Mouse (Mus musculus): Measurements from ENCODE around the gene Apol6. TPM values are rescaled to one million over a fixed set of nuclear protein-coding genes. Genes with fewer than 3 reads are reported as not detected.

Apol6 gene
- total and polyA plus RNA-seq, 3 experiments: not detected

GRCm38 (mm10) chr15:77086488-77086887 lies 42.0 kb downstream of the Apol6 start:
- no peak for DNase-seq (ENCODE audit: extremely low read depth)
- H3K4me3 ChIP-seq (replicated peaks in 1 of 3; ENCODE audit: low read depth in 2 of 3, low read length in 2 of 3, poor library complexity in 1 of 3): no peak overlapping the region
- peaks cover 0 to 4% of the 10 kb centered on the region in 2 experiments; a peak in 2 of 4 replicates for H3K4me1 ChIP-seq (ENCODE audit: control insufficient read depth in 1 of 2, insufficient read depth in 2 of 2)
- dilution Hi-C loops (cut with MboI; ENCODE audit: extremely low pct_ligation_motif_present, extremely low pct_unique_long_range_greater_than_20kb, low sequenced_read_pairs): no loop called here
- H3K9me3 ChIP-seq (replicated peaks; ENCODE audit: low read length): no peaks in the 10 kb centered on the region
- H3K36me3 ChIP-seq (replicated peaks in 1 of 2; ENCODE audit: control insufficient read depth in 1 of 2, insufficient read depth in 1 of 2, low read length in 1 of 2): no peaks in the 10 kb centered on the region
- H3K79me2 ChIP-seq (replicated peaks; ENCODE audit: control insufficient read depth, extremely low read depth, insufficient read depth, poor library complexity, severe bottlenecking): no peaks in the 10 kb centered on the region
- H3K9ac ChIP-seq (ENCODE audit: insufficient read depth, low read depth): no peak overlapping the region
- in situ Hi-C loops (cut with MboI; ENCODE audit: low pct_ligation_motif_present, low pct_unique_long_range_greater_than_20kb, low sequenced_read_pairs): no loop called here
- H3K27ac ChIP-seq (ENCODE audit: insufficient read depth, low read depth): no peak overlapping the region
- no peak for TF ChIP-seq ZMIZ1 (IDR thresholded peaks at IDR 0.05; ENCODE audit: low read depth, low read length)
- TF ChIP-seq CHD2 (IDR thresholded peaks at IDR 0.05; ENCODE audit: low read length): no peak
- no peak for TF ChIP-seq JUN (IDR thresholded peaks at IDR 0.05; ENCODE audit: insufficient read depth, low read depth, low read length)
- TF ChIP-seq SIN3A (IDR thresholded peaks at IDR 0.05; ENCODE audit: low read length): no peak
- no peak for TF ChIP-seq JUND (conservative IDR thresholded peaks at IDR 0.05; ENCODE audit: low read depth, low read length)
- no peak for TF ChIP-seq USF1 (IDR thresholded peaks at IDR 0.05; ENCODE audit: low read depth, low read length)
- no peak for TF ChIP-seq SMC3 (IDR thresholded peaks at IDR 0.05; ENCODE audit: low read depth, low read length)
- TF ChIP-seq CTCF (conservative IDR thresholded peaks at IDR 0.05 in 1 of 2, IDR thresholded peaks at IDR 0.05 in 1 of 2; ENCODE audit: low read depth in 2 of 2, low read length in 2 of 2): no peak
- no peak for TF ChIP-seq RAD21 (IDR thresholded peaks at IDR 0.05; ENCODE audit: low read depth, low read length)
- TF ChIP-seq ZC3H11A (IDR thresholded peaks at IDR 0.05; ENCODE audit: low read depth, low read length): no peak
- TF ChIP-seq NELFE (IDR thresholded peaks at IDR 0.05; ENCODE audit: low read depth, low read length): no peak
- no peak for TF ChIP-seq HCFC1 (IDR thresholded peaks at IDR 0.05; ENCODE audit: low read depth, low read length)
- TF ChIP-seq MAX (IDR thresholded peaks at IDR 0.05; ENCODE audit: low read length): no peak
- no peak for TF ChIP-seq BHLHE40 (IDR thresholded peaks at IDR 0.05; ENCODE audit: low read depth, low read length)
- no peak for TF ChIP-seq ZKSCAN1 (IDR thresholded peaks at IDR 0.05; ENCODE audit: borderline replicate concordance, low read depth, low read length)
- no peak for TF ChIP-seq MEF2A (IDR thresholded peaks at IDR 0.05; ENCODE audit: borderline replicate concordance, low read depth, low read length)
- TF ChIP-seq USF2 (conservative IDR thresholded peaks at IDR 0.05; ENCODE audit: low read depth, low read length): no peak
- H3K27me3 ChIP-seq (replicated peaks): peaks cover 97% of the 10 kb centered on the region
- H3K4me2 ChIP-seq (ENCODE audit: insufficient read depth, low read depth, poor library complexity, severe bottlenecking): no peak overlapping the region

DNA sequence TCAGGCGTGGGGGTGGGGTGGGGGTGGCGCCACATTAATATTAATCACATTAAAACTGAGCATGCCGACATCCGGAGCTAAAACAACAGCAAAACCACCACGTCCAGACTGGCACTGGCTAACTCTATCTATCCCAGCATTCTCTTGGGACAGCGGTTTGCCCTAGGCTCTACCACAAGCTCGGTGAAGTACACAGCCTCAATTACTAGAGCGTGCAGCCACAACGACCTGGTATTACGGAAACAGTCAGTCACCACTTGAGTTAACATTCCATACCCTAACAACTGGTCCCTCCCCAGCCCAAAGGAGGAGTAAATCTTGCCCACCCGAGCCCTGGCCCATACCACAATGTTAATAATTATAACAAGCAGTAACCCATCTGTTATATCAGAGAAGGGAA lies 44.7 kb downstream of the Apol6 start:
- dilution Hi-C loops (cut with MboI; ENCODE audit: extremely low pct_ligation_motif_present, extremely low pct_unique_long_range_greater_than_20kb, low sequenced_read_pairs): no loop called here
- no peak overlapping the region for H3K27ac ChIP-seq (ENCODE audit: insufficient read depth, low read depth)
- no peak overlapping the region for H3K4me2 ChIP-seq (ENCODE audit: insufficient read depth, low read depth, poor library complexity, severe bottlenecking)
- H3K27me3 ChIP-seq (replicated peaks): peaks cover 98% of the 10 kb centered on the region
- no peaks in the 10 kb centered on the region for H3K9me3 ChIP-seq (replicated peaks; ENCODE audit: low read length)
- no peaks in the 10 kb centered on the region for H3K79me2 ChIP-seq (replicated peaks; ENCODE audit: control insufficient read depth, extremely low read depth, insufficient read depth, poor library complexity, severe bottlenecking)
- TF ChIP-seq RAD21 (IDR thresholded peaks at IDR 0.05; ENCODE audit: low read depth, low read length) (no peak), EP300 (IDR thresholded peaks at IDR 0.05; ENCODE audit: low read length) (peak; percentile 39), MYC (IDR thresholded peaks at IDR 0.05; ENCODE audit: low read depth, low read length) (no peak), CHD2 (IDR thresholded peaks at IDR 0.05; ENCODE audit: low read length) (no peak), KAT2A (IDR thresholded peaks at IDR 0.05; ENCODE audit: insufficient replicate concordance, low read length) (no peak), BHLHE40 (IDR thresholded peaks at IDR 0.05; ENCODE audit: low read depth, low read length) (peak; percentile 67), JUN (IDR thresholded peaks at IDR 0.05; ENCODE audit: insufficient read depth, low read depth, low read length) (peak; percentile 17; the same call in 1 of the 2 replicates), JUND (conservative IDR thresholded peaks at IDR 0.05; ENCODE audit: low read depth, low read length) (peak; percentile 46; the same call in 1 of the 2 replicates), CHD1 (IDR thresholded peaks at IDR 0.05; ENCODE audit: low read depth, low read length) (no peak), USF2 (conservative IDR thresholded peaks at IDR 0.05; ENCODE audit: low read depth, low read length) (no peak), ZKSCAN1 (IDR thresholded peaks at IDR 0.05; ENCODE audit: borderline replicate concordance, low read depth, low read length) (no peak), ETS1 (conservative IDR thresholded peaks at IDR 0.05; ENCODE audit: low read depth, low read length) (peak; percentile 28; the same call in 1 of the 2 replicates), NRF1 (IDR thresholded peaks at IDR 0.05; ENCODE audit: low read depth, low read length) (no peak), MXI1 (IDR thresholded peaks at IDR 0.05; ENCODE audit: low read depth, low read length) (no peak), MAFK (IDR thresholded peaks at IDR 0.05; ENCODE audit: insufficient replicate concordance, low read length) (peak; percentile 90), SIN3A (IDR thresholded peaks at IDR 0.05; ENCODE audit: low read length) (peak; percentile 42; the same call in 1 of the 2 replicates), POLR2AphosphoS2 (IDR thresholded peaks at IDR 0.05; ENCODE audit: low read depth, low read length) (no peak)
- H3K9ac ChIP-seq (ENCODE audit: insufficient read depth, low read depth): no peak overlapping the region
- H3K4me1 ChIP-seq (ENCODE audit: control insufficient read depth in 1 of 2, insufficient read depth in 2 of 2): peaks cover 0 to 4% of the 10 kb centered on the region in 2 experiments; a peak in 2 of 4 replicates
- no peaks in the 10 kb centered on the region for H3K36me3 ChIP-seq (replicated peaks in 1 of 2; ENCODE audit: control insufficient read depth in 1 of 2, insufficient read depth in 1 of 2, low read length in 1 of 2)
- in situ Hi-C loops (cut with MboI; ENCODE audit: low pct_ligation_motif_present, low pct_unique_long_range_greater_than_20kb, low sequenced_read_pairs): no loop called here
- no peak overlapping the region for H3K4me3 ChIP-seq (replicated peaks in 1 of 3; ENCODE audit: low read depth in 2 of 3, low read length in 2 of 3, poor library complexity in 1 of 3)
- peak; percentile 62 for DNase-seq (ENCODE audit: extremely low read depth)

Data from CH12.LX (cell line).